Mouse (Mus musculus): ENCODE measurements around the gene Lepr. TPM values are rescaled to one million over a fixed set of nuclear protein-coding genes. Genes with fewer than 3 reads are reported as not detected.

The Lepr gene
- total and polyA plus RNA-seq, 3 experiments: 0.04 TPM; not detected in 2

DNA sequence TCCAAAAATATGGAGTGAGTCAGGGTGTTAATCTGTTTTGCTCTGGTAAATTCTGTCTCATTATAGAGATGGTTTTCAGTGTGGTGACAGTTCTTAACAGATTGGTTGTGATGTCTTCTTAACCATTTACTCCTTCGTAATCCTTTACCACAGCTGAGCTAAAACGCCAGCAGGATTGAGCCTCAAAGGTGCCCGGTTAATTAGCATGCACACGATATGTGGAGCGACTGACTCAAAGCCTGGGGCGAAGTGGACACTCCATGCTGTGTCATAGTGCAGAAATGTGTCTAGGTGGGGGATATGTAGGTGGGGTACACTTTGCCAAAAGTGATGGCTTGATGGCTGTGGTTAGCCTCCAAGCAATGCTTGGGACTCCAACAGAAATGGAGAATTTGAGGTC, 1.4 kb upstream of the Lepr start:
- Histone ChIP-seq H3K36me3 (ENCODE audit: control insufficient read depth in 1 of 2, insufficient read depth in 2 of 2, low read length in 2 of 2) (no peaks in the 10 kb centered on the region), H3K4me1 (ENCODE audit: control insufficient read depth in 1 of 2, insufficient read depth in 2 of 2, low read length in 2 of 2) (no peaks in the 10 kb centered on the region), H3K9ac (ENCODE audit: control insufficient read depth, low read depth, low read length, poor library complexity, severe bottlenecking) (no peak overlapping the region), H3K27me3 (ENCODE audit: control insufficient read depth in 1 of 2, insufficient read depth in 2 of 2, low read length in 2 of 2) (no peaks in the 10 kb centered on the region; a peak in 1 of 4 replicates), H3K9me3 (replicated peaks; ENCODE audit: insufficient read depth, low read length) (no peaks in the 10 kb centered on the region), H3K79me2 (ENCODE audit: control insufficient read depth, insufficient read depth, low read length, poor library complexity) (no peaks in the 10 kb centered on the region), H3K27ac (ENCODE audit: control insufficient read depth, low read depth, low read length) (no peak overlapping the region), H3K4me3 (ENCODE audit: control insufficient read depth in 1 of 2, insufficient read depth in 1 of 2, low read depth in 2 of 2, low read length in 2 of 2) (no peak overlapping the region)
- no peak for DNase-seq (ENCODE audit: low read depth, low spot score)
- TF ChIP-seq RAD21 (IDR thresholded peaks at IDR 0.05; ENCODE audit: low read depth, low read length): no peak
- TF ChIP-seq BHLHE40 (IDR thresholded peaks at IDR 0.05; ENCODE audit: borderline replicate concordance, low read depth, low read length): no peak
- no peak for TF ChIP-seq MAFK (IDR thresholded peaks at IDR 0.05; ENCODE audit: borderline replicate concordance, low read depth, low read length)
- no peak for TF ChIP-seq ZMIZ1 (IDR thresholded peaks at IDR 0.05; ENCODE audit: low read depth, low read length)
- no peak for TF ChIP-seq MAZ (IDR thresholded peaks at IDR 0.05; ENCODE audit: low read depth, low read length)
- TF ChIP-seq ETS1 (IDR thresholded peaks at IDR 0.05; ENCODE audit: low read depth, low read length): no peak
- no peak for TF ChIP-seq NRF1 (IDR thresholded peaks at IDR 0.05; ENCODE audit: insufficient read depth, low read depth, low read length, poor library complexity, severe bottlenecking)
- no peak for TF ChIP-seq TAL1 (IDR thresholded peaks at IDR 0.05; ENCODE audit: low read length)
- no peak for TF ChIP-seq GATA1 (IDR thresholded peaks at IDR 0.05; ENCODE audit: low read depth, low read length)
- no peak for TF ChIP-seq UBTF (IDR thresholded peaks at IDR 0.05; ENCODE audit: borderline replicate concordance, insufficient read depth, low read depth, low read length)
- TF ChIP-seq E2F4 (IDR thresholded peaks at IDR 0.05; ENCODE audit: borderline replicate concordance, low read depth, low read length): no peak
- TF ChIP-seq ZKSCAN1 (IDR thresholded peaks at IDR 0.05; ENCODE audit: low read depth, low read length): no peak
- no peak for TF ChIP-seq SIN3A (IDR thresholded peaks at IDR 0.05; ENCODE audit: low read length)
- no peak for TF ChIP-seq MXI1 (IDR thresholded peaks at IDR 0.05; ENCODE audit: low read depth, low read length)
- TF ChIP-seq POLR2AphosphoS2 (IDR thresholded peaks at IDR 0.05; ENCODE audit: low read length): no peak
- no peak for TF ChIP-seq ZNF384 (IDR thresholded peaks at IDR 0.05; ENCODE audit: low read depth, low read length)
- no peak for TF ChIP-seq USF2 (IDR thresholded peaks at IDR 0.05; ENCODE audit: borderline replicate concordance in 1 of 2, insufficient read depth in 1 of 2, low read depth in 1 of 2, low read length in 2 of 2)
- no peak for TF ChIP-seq POLR2AphosphoS5 (IDR thresholded peaks at IDR 0.05; ENCODE audit: borderline replicate concordance, low read depth, low read length)
- TF ChIP-seq MEF2A (IDR thresholded peaks at IDR 0.05; ENCODE audit: extremely low read depth, insufficient replicate concordance, low read depth, low read length, poor library complexity, severe bottlenecking): no peak

DNA sequence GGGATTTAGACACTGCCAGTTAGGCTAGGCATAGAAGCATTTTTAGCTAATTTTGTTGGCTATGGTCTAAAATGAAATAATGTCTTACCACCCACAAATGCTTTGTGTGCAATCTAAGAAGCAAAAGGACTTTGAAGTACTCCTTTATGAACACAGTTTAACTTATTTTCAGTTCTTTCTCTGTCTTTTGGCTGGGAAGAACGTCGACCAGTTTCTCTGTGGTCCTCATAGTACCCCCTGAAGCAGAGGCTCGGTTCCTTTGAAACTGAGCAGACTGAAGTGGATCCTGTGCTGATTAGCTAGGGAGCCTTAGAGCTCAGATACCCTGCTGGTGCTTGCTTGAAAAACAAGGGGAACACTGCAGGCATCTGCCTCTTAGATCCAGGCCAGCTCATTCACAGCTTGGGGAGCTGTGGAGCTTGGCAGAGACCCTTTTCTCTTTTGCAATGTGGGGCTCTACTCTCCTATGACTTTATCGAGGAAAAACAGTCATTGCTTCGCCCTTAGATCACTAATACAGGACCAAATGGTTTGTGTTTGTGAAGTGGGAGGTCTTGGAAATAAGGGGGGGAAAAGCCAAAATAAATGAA, 1.9 kb downstream of the Lepr start:
- no peaks in the 10 kb centered on the region for H3K36me3 ChIP-seq (ENCODE audit: control insufficient read depth in 1 of 2, insufficient read depth in 2 of 2, low read length in 2 of 2)
- H3K4me3 ChIP-seq (ENCODE audit: control insufficient read depth in 1 of 2, insufficient read depth in 1 of 2, low read depth in 2 of 2, low read length in 2 of 2): no peak overlapping the region
- H3K4me1 ChIP-seq (ENCODE audit: control insufficient read depth in 1 of 2, insufficient read depth in 2 of 2, low read length in 2 of 2): no peaks in the 10 kb centered on the region
- H3K79me2 ChIP-seq (ENCODE audit: control insufficient read depth, insufficient read depth, low read length, poor library complexity): no peaks in the 10 kb centered on the region
- TF ChIP-seq POLR2AphosphoS5 (IDR thresholded peaks at IDR 0.05; ENCODE audit: borderline replicate concordance, low read depth, low read length) (no peak), ETS1 (IDR thresholded peaks at IDR 0.05; ENCODE audit: low read depth, low read length) (no peak), MXI1 (IDR thresholded peaks at IDR 0.05; ENCODE audit: low read depth, low read length) (no peak), NELFE (IDR thresholded peaks at IDR 0.05; ENCODE audit: low read depth, low read length) (no peak), TAL1 (IDR thresholded peaks at IDR 0.05; ENCODE audit: low read length) (no peak), ZC3H11A (IDR thresholded peaks at IDR 0.05; ENCODE audit: low read depth, low read length) (no peak), KAT2A (conservative IDR thresholded peaks at IDR 0.05; ENCODE audit: low read depth, low read length) (no peak), ZNF384 (IDR thresholded peaks at IDR 0.05; ENCODE audit: low read depth, low read length) (no peak), SIN3A (IDR thresholded peaks at IDR 0.05; ENCODE audit: low read length) (no peak), POLR2AphosphoS2 (IDR thresholded peaks at IDR 0.05; ENCODE audit: low read length) (no peak)
- no peak for DNase-seq (ENCODE audit: low read depth, low spot score)
- no peaks in the 10 kb centered on the region for H3K9me3 ChIP-seq (replicated peaks; ENCODE audit: insufficient read depth, low read length)
- no peaks in the 10 kb centered on the region for H3K27me3 ChIP-seq (ENCODE audit: control insufficient read depth in 1 of 2, insufficient read depth in 2 of 2, low read length in 2 of 2)
- H3K9ac ChIP-seq (ENCODE audit: control insufficient read depth, low read depth, low read length, poor library complexity, severe bottlenecking): no peak overlapping the region
- H3K27ac ChIP-seq (ENCODE audit: control insufficient read depth, low read depth, low read length): no peak overlapping the region

Data from MEL (cell line).